In genomic region chr7:56042353-56042752, GRCm38 (mm10) we compare ENCODE assay signal across 9 mouse cellular contexts. TPM values are rescaled to one million over a fixed set of nuclear protein-coding genes. Genes with fewer than 3 reads are reported as not detected.
DNase-seq lines count a peak whose midpoint lies in the region; ATAC-seq and TF ChIP-seq lines count a peak whose summit lies in the region.
"Had no signal": no experiment of that assay in that cellular context is flagged by ENCODE, and none has a peak within 500 bp of the region (broad histone marks: within the 10 kb centered on the region; RNA-seq: fewer than 3 reads in every experiment).

No protein-coding gene starts in this region.

- peak; percentile 70 to 75 for TF ChIP-seq CTCF in CH12.LX (conservative IDR thresholded peaks at IDR 0.05 in 1 of 2, IDR thresholded peaks at IDR 0.05 in 1 of 2; ENCODE audit: low read depth in 2 of 2, low read length in 2 of 2)
- TF ChIP-seq CTCF in cortical plate, adult 2 months (IDR thresholded peaks at IDR 0.05; ENCODE audit: extremely low read depth, insufficient read depth, low read length) = peak; percentile 98
- peak; percentile 96 for TF ChIP-seq CTCF in layer of hippocampus, adult 2 months (conservative IDR thresholded peaks at IDR 0.05)
- TF ChIP-seq CTCF in lung, embryonic 14.5 days (IDR thresholded peaks at IDR 0.05; ENCODE audit: low read depth) = peak; percentile 80

- no peaks in the 10 kb centered on the region for H3K79me2 ChIP-seq in CH12.LX (replicated peaks; ENCODE audit: control insufficient read depth, extremely low read depth, insufficient read depth, poor library complexity, severe bottlenecking)

- DNase-seq in CH12.LX (ENCODE audit: extremely low read depth) (peak; percentile 86), adipocyte (ENCODE audit: low spot score) (peak; percentile 73)
- DNase-seq in gastrocnemius, postnatal 4 days (ENCODE audit: low spot score in 2 of 2) = peak; percentile 38 to 70
- peak; percentile 67 to 86 for DNase-seq in layer of hippocampus, adult 2 months (ENCODE audit: low spot score in 2 of 2)
- peak; percentile 82 for DNase-seq in lung, embryonic 14.5 days
- peak; percentile 89 for DNase-seq in right cerebral cortex, postnatal 14 days
- DNase-seq in urinary bladder, postnatal 36 days (ENCODE audit: low spot score in 2 of 2) = peak; percentile 61 to 69

- H3K9ac ChIP-seq in CH12.LX (ENCODE audit: insufficient read depth, low read depth) = no peak overlapping the region
- H3K9ac ChIP-seq in lung, embryonic 14.5 days = no peak overlapping the region
- H3K9ac ChIP-seq: limb, embryonic 15.5 days had no signal

- ATAC-seq in lung, embryonic 14.5 days (ENCODE audit: insufficient read depth) = no peak

- H3K27ac ChIP-seq in CH12.LX (ENCODE audit: insufficient read depth, low read depth) = no peak overlapping the region
- no peak overlapping the region for H3K27ac ChIP-seq in cortical plate, adult 2 months (ENCODE audit: insufficient read depth, low read length)
- H3K27ac ChIP-seq in layer of hippocampus, adult 2 months = no peak overlapping the region
- no peak overlapping the region for H3K27ac ChIP-seq in lung, embryonic 14.5 days (ENCODE audit: low read depth)
- H3K27ac ChIP-seq: limb, embryonic 15.5 days had no signal

- H3K4me1 ChIP-seq in CH12.LX (ENCODE audit: control insufficient read depth in 1 of 2, insufficient read depth in 2 of 2) = no peaks in the 10 kb centered on the region
- H3K4me1 ChIP-seq in cortical plate, adult 2 months (ENCODE audit: control insufficient read depth, insufficient read depth, low read length) = no peaks in the 10 kb centered on the region
- H3K4me1 ChIP-seq in lung, embryonic 14.5 days (ENCODE audit: insufficient read depth) = no peaks in the 10 kb centered on the region
- H3K4me1 ChIP-seq: limb, embryonic 15.5 days had no signal

- dilution Hi-C loops in CH12.LX (cut with MboI; ENCODE audit: extremely low pct_ligation_motif_present, extremely low pct_unique_long_range_greater_than_20kb, low sequenced_read_pairs) = no loop called here

- no peaks in the 10 kb centered on the region for H3K9me3 ChIP-seq in CH12.LX (replicated peaks; ENCODE audit: low read length)
- H3K9me3 ChIP-seq in lung, embryonic 14.5 days (ENCODE audit: low read depth, low read length) = no peaks in the 10 kb centered on the region
- H3K9me3 ChIP-seq: limb, embryonic 15.5 days had no signal

- TF ChIP-seq RAD21 in CH12.LX (IDR thresholded peaks at IDR 0.05; ENCODE audit: low read depth, low read length) = peak; percentile 67

- no peak overlapping the region for H3K4me3 ChIP-seq in CH12.LX (replicated peaks in 1 of 3; ENCODE audit: low read depth in 2 of 3, low read length in 2 of 3, poor library complexity in 1 of 3)
- H3K4me3 ChIP-seq in cortical plate, adult 2 months (ENCODE audit: insufficient read depth, low read length) = no peak overlapping the region
- no peak overlapping the region for H3K4me3 ChIP-seq in layer of hippocampus, adult 2 months
- H3K4me3 ChIP-seq in lung, embryonic 14.5 days (ENCODE audit: low read depth, low read length) = no peak overlapping the region
- H3K4me3 ChIP-seq: limb, embryonic 15.5 days had no signal

- TF ChIP-seq EP300 in CH12.LX (IDR thresholded peaks at IDR 0.05; ENCODE audit: low read length) = no peak

- 13% methylated on average over 5 of the region's 5 CpGs for WGBS in lung, embryonic 14.5 days

- H3K36me3 ChIP-seq in CH12.LX (replicated peaks in 1 of 2; ENCODE audit: control insufficient read depth in 1 of 2, insufficient read depth in 1 of 2, low read length in 1 of 2) = no peaks in the 10 kb centered on the region
- H3K36me3 ChIP-seq in lung, embryonic 14.5 days (ENCODE audit: insufficient read depth) = no peaks in the 10 kb centered on the region
- H3K36me3 ChIP-seq: limb, embryonic 15.5 days had no signal

- H3K4me2 ChIP-seq in CH12.LX (ENCODE audit: insufficient read depth, low read depth, poor library complexity, severe bottlenecking) = no peak overlapping the region
- no peak overlapping the region for H3K4me2 ChIP-seq in lung, embryonic 14.5 days
- H3K4me2 ChIP-seq: limb, embryonic 15.5 days had no signal

- H3K27me3 ChIP-seq in CH12.LX (replicated peaks) = no peaks in the 10 kb centered on the region
- no peaks in the 10 kb centered on the region for H3K27me3 ChIP-seq in lung, embryonic 14.5 days (ENCODE audit: insufficient read depth, low read length)
- H3K27me3 ChIP-seq: limb, embryonic 15.5 days had no signal

- no peak for TF ChIP-seq POLR2A in CH12.LX (IDR thresholded peaks at IDR 0.05; ENCODE audit: low read depth, low read length)
- TF ChIP-seq POLR2A in cortical plate, adult 2 months (IDR thresholded peaks at IDR 0.05; ENCODE audit: extremely low read depth, insufficient read depth, low read length) = no peak

- in situ Hi-C loops in CH12.LX (cut with MboI; ENCODE audit: low pct_ligation_motif_present, low pct_unique_long_range_greater_than_20kb, low sequenced_read_pairs) = loop anchor here (10.0 kb wide), 1 partner anchor 58 kb away; no protein-coding TSS in a partner anchor

TF ChIP-seq in CH12.LX, 34 proteins besides CTCF, POLR2A, EP300 and RAD21:
- no peak for TF ChIP-seq ZC3H11A (IDR thresholded peaks at IDR 0.05; ENCODE audit: low read depth, low read length)
- TF ChIP-seq HCFC1 (IDR thresholded peaks at IDR 0.05; ENCODE audit: low read depth, low read length) = no peak
- no peak for TF ChIP-seq PAX5 (IDR thresholded peaks at IDR 0.05; ENCODE audit: low read length)
- peak; percentile 46 for TF ChIP-seq SMC3 (IDR thresholded peaks at IDR 0.05; ENCODE audit: low read depth, low read length)
- peak; percentile 83; the same call in 1 of the 2 replicates for TF ChIP-seq MYC (IDR thresholded peaks at IDR 0.05; ENCODE audit: low read depth, low read length)
- no peak for TF ChIP-seq POLR2AphosphoS2 (IDR thresholded peaks at IDR 0.05; ENCODE audit: low read depth, low read length)
TF ChIP-seq in CH12.LX: peak in this region for 2.

RNA-seq across cellular contexts. Expression of gene Herc2, which starts 7.6 kb away (rescaled TPM):
- total RNA-seq in CH12.LX (2012; rRNA removed) (15.9 and 18.2 TPM in 2 replicates), CH12.LX (2014; rRNA removed) (9.4 and 9.7 TPM in 2 replicates)
- polyA plus RNA-seq in CH12.LX (2012; ENCODE audit: insufficient read length, low read depth) = 22.8 and 27.6 TPM in 2 replicates
- polyA plus RNA-seq in cortical plate, adult 2 months (2012; rRNA removed) = 51.7 and 60.1 TPM in 2 replicates
- 10 to 100 TPM; 36.4 to 37.7 TPM for total RNA-seq in gastrocnemius, postnatal 4 days (2021)
- total RNA-seq in layer of hippocampus, adult 2 months (2021) = 100 to 1,000 TPM; 136 to 146 TPM
- 27.0 and 29.5 TPM in 2 replicates for polyA plus RNA-seq in lung, embryonic 14.5 days (2014; fragmentation: Nextera tagmentation; extraction: Ambion mirVana)

RNA-seq across cellular contexts. Expression of gene Nipa1, which starts 22.6 kb away (rescaled TPM):
- 0.25 and 0.38 TPM in 2 replicates for total RNA-seq in CH12.LX (2012; rRNA removed)
- total RNA-seq in CH12.LX (2014; rRNA removed) = 0.86 and 1.0 TPM in 2 replicates
- 0.96 and 1.3 TPM in 2 replicates for polyA plus RNA-seq in CH12.LX (2012; ENCODE audit: insufficient read length, low read depth)
- 34.2 and 34.4 TPM in 2 replicates for polyA plus RNA-seq in cortical plate, adult 2 months (2012; rRNA removed)
- total RNA-seq in gastrocnemius, postnatal 4 days (2021) = 1 to 10 TPM; 4.1 to 4.2 TPM
- total RNA-seq in layer of hippocampus, adult 2 months (2021) = 10 to 100 TPM; 56.6 to 59.1 TPM
- polyA plus RNA-seq in lung, embryonic 14.5 days (2014; fragmentation: Nextera tagmentation; extraction: Ambion mirVana) = 5.1 and 6.7 TPM in 2 replicates

Comparison
In these comparisons a context has a peak if more than half of its experiments do, and no peak if none do; other contexts are left out.
1. RNA of gene Nipa1, which starts 22.6 kb away (total RNA-seq): 56.6 to 59.1 TPM in layer of hippocampus, adult 2 months; 4.1 to 4.2 TPM in gastrocnemius, postnatal 4 days and 0.25 to 1.0 TPM in CH12.LX; every median in the first group is over 10 times any median in the second.
2. Peak in every context shown above with its lines, with median percentiles within 50 percentile points of each other: DNase-seq and CTCF ChIP-seq.